Mouse (Mus musculus): Measurements from ENCODE around the gene Tff3. TPM values are rescaled to one million over a fixed set of nuclear protein-coding genes. Genes with fewer than 3 reads are reported as not detected.

Tff3 gene
- polyA plus RNA-seq, 1 experiment from 2014 or later, result 8.7 TPM

GRCm38 (mm10) chr17:31125548-31126266 lies 3.7 kb downstream of the Tff3 start:
- DNase-seq (ENCODE audit: low spot score), result no peak

DNA sequence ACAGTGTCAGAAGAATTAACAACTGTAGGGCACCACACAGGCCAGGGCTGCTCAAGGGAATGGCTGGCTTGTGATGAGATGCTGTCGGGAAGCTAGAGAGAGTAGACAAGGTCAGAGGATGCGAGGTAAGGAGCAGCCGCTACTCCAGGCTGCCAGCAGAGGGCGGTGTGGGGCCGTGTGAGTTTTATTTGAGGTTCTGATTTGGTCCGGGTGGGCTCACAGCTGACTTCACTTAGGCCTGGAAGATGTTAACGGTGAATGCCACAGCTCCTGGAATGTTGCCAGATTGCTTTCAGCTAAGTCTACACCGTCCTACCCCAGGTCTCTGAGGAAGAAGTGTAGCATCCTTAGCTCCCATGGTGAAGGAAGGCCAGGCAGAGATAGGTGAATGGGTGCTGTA lies 7.5 kb downstream of the Tff3 start:
- DNase-seq (ENCODE audit: low spot score), result peak; percentile 75

GRCm38 (mm10) chr17:31119429-31119828 lies 10.0 kb downstream of the Tff3 start:
- peak; percentile 86 for DNase-seq (ENCODE audit: low spot score)

DNA sequence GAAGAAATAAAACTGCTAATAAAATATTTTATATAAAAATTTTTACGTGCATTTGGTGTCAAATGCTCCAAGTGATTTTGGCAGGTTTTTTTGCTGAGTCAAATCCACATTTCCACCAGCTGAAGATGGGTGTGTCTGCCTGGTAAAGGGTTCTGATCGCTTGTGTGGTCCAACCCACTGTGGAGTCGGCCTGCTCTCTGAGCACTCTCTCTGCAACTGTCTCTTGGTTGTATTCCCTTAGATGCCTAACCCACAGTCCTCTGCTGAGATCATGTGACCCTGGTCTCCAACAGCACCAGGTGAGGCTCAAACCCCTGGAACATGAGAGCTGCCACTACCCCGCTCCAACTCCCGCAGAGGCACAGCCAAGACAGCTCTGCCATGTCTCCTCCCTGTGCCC lies 11.5 kb downstream of the Tff3 start:
- DNase-seq (ENCODE audit: low spot score), result no peak

DNA sequence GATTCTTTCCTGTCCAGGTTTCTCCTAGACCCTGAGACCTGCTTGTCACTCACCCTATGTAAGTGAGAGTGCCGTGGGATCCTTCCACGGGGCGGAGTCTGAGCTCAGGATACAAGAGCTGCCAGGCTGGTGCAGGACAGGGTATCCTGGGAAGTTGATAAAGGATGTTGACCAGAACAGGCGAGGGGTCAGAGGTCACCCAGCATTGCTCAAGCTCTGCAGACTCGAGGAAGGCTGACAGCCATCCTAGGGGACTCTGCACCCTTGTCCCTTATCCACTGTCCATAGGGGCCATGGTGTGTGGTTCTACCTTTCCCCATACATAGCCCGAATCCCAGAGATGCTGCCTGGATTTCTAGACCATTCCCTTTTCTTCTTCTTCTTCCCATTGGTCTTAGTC lies 13.4 kb downstream of the Tff3 start:
- DNase-seq (ENCODE audit: low spot score), result no peak

DNA sequence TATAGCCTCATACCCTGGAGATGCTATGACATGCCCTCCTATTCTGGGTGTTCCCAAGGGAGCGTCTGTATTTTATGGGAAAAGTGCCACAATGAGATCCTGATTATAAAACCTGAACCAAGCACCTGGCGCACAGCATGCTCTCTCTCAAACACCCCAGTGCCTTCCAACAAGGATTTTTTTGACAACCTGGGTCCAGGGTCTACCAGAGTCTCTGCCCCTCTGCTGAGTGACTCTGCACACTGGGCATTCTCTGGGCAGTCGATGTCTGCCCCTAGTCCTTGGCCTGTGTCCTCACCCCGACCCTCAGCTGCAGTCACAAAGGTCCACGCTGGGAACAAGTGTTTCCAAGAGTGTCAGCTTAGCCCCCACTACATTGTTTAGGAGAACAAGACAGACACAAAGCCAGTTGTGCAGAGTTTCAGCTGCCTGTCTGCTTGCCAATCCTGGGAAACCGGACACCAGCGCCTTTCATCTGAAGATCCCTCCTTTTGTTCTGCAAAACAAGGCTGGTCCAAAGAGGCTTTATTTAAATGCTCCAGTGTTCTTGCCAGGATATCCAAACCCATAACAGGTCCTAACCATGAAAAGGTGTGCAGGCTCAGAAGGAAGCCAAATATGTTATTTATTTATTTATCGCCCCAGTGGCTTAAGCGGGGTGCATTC lies 16.1 kb downstream of the Tff3 start:
- DNase-seq (ENCODE audit: low spot score), result no peak

- no peak for DNase-seq (ENCODE audit: low spot score)
Observed at GRCm38 (mm10) chr17:31108388-31108787, 21.1 kb downstream of the Tff3 start.

- no peak for DNase-seq (ENCODE audit: low spot score)
Observed at GRCm38 (mm10) chr17:31103823-31104222, 25.6 kb downstream of the Tff3 start.

GRCm38 (mm10) chr17:31103007-31103570 lies 26.4 kb downstream of the Tff3 start:
- no peak for DNase-seq (ENCODE audit: low spot score)

- no peak for DNase-seq (ENCODE audit: low spot score)
Observed at GRCm38 (mm10) chr17:31098788-31099187, 30.7 kb downstream of the Tff3 start.

GRCm38 (mm10) chr17:31096893-31097292 lies 32.6 kb downstream of the Tff3 start:
- DNase-seq (ENCODE audit: low spot score), result no peak

- DNase-seq (ENCODE audit: low spot score), result no peak
Observed at GRCm38 (mm10) chr17:31095570-31095969, 33.9 kb downstream of the Tff3 start.

GRCm38 (mm10) chr17:31094781-31095180 lies 34.7 kb downstream of the Tff3 start:
- no peak for DNase-seq (ENCODE audit: low spot score)

DNA sequence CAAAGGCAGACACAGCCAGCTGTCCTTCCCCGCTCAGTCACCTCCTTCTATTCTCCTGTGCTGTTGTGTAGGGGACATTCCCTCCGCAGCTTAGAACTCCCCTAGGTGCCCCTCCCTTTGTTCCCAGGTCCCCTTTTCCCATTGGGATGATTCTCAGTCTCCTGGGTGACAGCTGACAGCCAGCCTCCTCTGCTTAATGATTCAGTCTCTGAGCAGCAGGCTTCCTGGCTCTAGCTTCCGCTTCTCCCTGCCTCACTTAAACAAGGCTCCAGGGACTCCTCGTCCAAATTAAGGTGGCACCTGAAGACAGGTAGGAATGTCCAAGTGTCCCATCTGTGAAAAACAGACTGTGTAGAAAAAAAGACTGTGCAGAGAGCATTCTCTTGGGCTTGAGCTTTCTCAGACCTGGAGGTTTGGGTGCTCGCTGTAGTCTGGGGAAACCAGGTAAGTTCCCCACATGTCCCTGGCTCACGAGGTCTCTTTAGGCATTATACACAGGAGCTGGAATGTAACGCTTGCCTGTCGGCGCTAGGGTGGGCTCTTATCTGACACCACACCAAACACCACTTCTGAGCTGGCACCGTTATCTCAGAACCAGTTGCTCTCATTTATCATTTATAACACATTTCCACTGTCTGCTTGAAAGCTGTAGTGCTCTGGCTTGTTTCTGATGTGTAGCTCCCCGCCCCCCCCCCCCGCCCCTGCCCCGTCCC lies 38.3 kb downstream of the Tff3 start:
- DNase-seq (ENCODE audit: low spot score), result no peak

- DNase-seq (ENCODE audit: low spot score), result no peak
Observed at GRCm38 (mm10) chr17:31089848-31090247, 39.6 kb downstream of the Tff3 start.

GRCm38 (mm10) chr17:31088711-31089110 lies 40.7 kb downstream of the Tff3 start:
- no peak for DNase-seq (ENCODE audit: low spot score)

- DNase-seq (ENCODE audit: low spot score), result no peak
Observed at GRCm38 (mm10) chr17:31086196-31086595, 43.2 kb downstream of the Tff3 start.

DNA sequence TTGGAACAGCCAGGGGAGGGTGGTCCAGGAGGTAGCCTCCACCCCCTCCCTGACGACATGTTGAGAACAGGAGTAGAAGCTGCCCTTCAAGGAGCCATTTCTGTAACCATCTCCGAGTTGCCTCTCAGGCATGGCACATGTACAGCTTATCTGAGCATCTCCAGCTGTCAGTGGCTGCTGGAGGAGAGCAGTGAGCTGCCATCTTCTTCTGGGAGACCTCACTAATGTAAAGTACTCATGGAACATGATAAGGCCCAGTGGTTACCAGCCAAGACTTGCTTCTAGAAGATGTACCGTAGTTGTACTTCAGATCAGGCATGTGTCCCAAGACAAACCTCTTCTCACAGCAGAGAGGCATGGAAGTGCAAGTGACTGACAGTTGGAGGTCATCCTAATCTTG lies 43.9 kb downstream of the Tff3 start:
- DNase-seq (ENCODE audit: low spot score), result no peak

DNA sequence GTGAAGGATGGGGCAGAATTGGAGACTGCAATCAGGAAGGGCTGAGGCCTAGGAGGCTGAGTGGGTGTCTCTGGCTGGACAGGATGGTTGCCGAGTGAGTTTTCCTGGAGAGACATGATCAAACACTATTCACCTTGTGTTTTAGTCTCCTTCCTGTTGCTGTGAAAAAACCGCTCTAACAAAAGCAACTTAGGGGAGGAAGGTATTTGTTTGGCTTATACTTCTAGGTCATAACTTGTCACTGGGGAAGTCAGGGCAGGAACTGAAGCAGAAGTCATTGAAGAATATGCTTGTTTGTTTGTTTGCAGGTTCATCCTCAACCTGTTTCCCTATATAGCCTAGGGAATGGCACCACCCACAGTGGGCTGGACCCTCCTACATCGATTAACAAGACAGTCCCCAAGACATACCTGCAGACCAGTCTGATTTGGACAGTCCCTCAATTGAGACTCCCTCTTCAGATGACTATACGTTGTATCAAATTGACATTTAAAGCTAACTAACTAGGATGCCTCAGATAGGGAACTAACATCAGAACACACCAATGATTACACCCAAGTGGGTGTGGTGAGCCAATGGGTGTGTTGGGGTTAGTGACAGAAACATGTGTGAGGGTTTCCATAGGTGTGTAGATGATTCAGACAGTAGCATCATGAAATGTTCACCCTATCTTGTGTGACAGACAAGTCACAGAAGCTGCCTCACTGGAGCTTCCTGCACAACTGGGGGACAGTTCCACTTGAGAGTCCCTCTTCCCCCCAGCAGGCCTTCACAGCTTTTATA lies 47.0 kb downstream of the Tff3 start:
- DNase-seq (ENCODE audit: low spot score), result no peak

DNA sequence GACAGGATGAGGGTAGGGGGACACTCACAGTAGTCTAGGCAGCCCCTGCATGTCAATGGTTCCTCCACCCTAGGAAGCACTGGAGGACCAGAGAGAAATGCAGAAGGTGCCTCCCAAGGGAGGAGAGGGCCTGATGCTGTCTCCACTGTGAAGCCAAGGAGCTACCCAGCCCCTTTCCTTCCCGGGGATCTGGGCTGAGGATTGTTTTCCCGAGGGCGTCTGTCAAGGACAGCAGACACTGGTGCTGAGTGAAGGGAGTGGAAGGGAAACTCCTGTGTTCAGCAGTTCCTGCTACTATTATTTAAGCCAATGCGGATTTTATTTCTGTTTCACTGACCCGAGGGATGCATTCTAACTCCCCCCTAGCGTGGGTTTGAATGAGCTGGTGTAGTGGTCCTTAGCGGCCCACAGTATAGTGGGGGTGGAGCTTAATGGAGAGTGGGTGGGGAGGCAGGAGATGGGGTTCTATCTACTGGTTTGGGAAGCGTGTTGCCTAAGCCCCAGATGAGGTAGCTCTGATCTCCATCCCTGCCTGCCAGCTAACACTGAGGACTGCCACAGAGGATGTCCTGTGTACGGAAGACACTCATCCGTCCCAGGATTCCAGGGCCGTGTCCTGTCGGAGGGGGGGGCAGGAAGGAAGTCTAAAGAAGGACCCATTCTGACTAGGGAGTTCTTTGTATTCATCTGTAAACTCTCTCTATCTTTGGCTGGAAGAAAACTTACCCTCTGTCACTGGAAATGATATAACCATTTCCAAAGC lies 50.2 kb downstream of the Tff3 start:
- DNase-seq (ENCODE audit: low spot score), result no peak

- no peak for DNase-seq (ENCODE audit: low spot score)
Observed at GRCm38 (mm10) chr17:31078581-31078980, 50.9 kb downstream of the Tff3 start.

All from thymus, postnatal 0 days (tissue).